Mouse (Mus musculus) liver (tissue): ENCODE results near the gene Il10.

Experiments
- DNase-seq: peaks from one replicate; pipeline ENCODE4 v3.0.0-alpha.2; 2020; ENCODE audit warnings: mixed read lengths

Il10 gene

GRCm38 (mm10) chr1:131019492-131020098 is at the start of gene Il10:
TSS of gene Il10 (plus strand) at chr1:131019845.
- no peak for DNase-seq

- peak; percentile 29 for DNase-seq
These were observed 40.2 kb upstream of the Il10 start for GRCm38 (mm10) chr1:130979455-130979854.

- DNase-seq, result no peak
These were observed 35.2 kb upstream of the Il10 start for GRCm38 (mm10) chr1:130984441-130984840.

- DNase-seq, result no peak
These were observed 32.6 kb upstream of the Il10 start for GRCm38 (mm10) chr1:130987001-130987400.

- DNase-seq, result no peak
These were observed 32.2 kb upstream of the Il10 start for GRCm38 (mm10) chr1:130987418-130987817.

- no peak for DNase-seq
These were observed 30.3 kb upstream of the Il10 start for GRCm38 (mm10) chr1:130989331-130989730.

- no peak for DNase-seq
These were observed 29.2 kb upstream of the Il10 start for GRCm38 (mm10) chr1:130990448-130990847.

- no peak for DNase-seq
These were observed 26.0 kb upstream of the Il10 start for GRCm38 (mm10) chr1:130993574-130994154.

- DNase-seq, result no peak
These were observed 24.1 kb upstream of the Il10 start for GRCm38 (mm10) chr1:130995515-130995914.

- no peak for DNase-seq
These were observed 23.3 kb upstream of the Il10 start for GRCm38 (mm10) chr1:130996356-130996755.

- DNase-seq, result no peak
These were observed 22.2 kb upstream of the Il10 start for GRCm38 (mm10) chr1:130997441-130997840.

- DNase-seq, result no peak
These were observed 21.3 kb upstream of the Il10 start for GRCm38 (mm10) chr1:130998321-130998720.

- DNase-seq, result no peak
These were observed 19.9 kb upstream of the Il10 start for GRCm38 (mm10) chr1:130999708-131000107.

- no peak for DNase-seq
These were observed 19.3 kb upstream of the Il10 start for GRCm38 (mm10) chr1:131000296-131000695.

- no peak for DNase-seq
These were observed 17.1 kb upstream of the Il10 start for GRCm38 (mm10) chr1:131002561-131002960.

GRCm38 (mm10) chr1:131003037-131003922 is 16.4 kb upstream of the Il10 start:
- peak; percentile 22 for DNase-seq

- no peak for DNase-seq
These were observed 13.6 kb upstream of the Il10 start for GRCm38 (mm10) chr1:131006069-131006468.

GRCm38 (mm10) chr1:131010201-131011153 is 9.2 kb upstream of the Il10 start:
- no peak for DNase-seq

GRCm38 (mm10) chr1:131012494-131012893 is 7.2 kb upstream of the Il10 start:
- DNase-seq, result no peak

GRCm38 (mm10) chr1:131013926-131014325 is 5.7 kb upstream of the Il10 start:
- no peak for DNase-seq

- no peak for DNase-seq
These were observed 4.4 kb upstream of the Il10 start for GRCm38 (mm10) chr1:131015281-131015680.

- no peak for DNase-seq
These were observed 3.8 kb upstream of the Il10 start for GRCm38 (mm10) chr1:131015879-131016278.
